Mouse (Mus musculus): Measurements from ENCODE around the gene Chka. TPM values are rescaled to one million over a fixed set of nuclear protein-coding genes. Genes with fewer than 3 reads are reported as not detected.

Chka gene
- total and polyA plus RNA-seq, 3 experiments = 7.6 to 13.0 (median 10.1) TPM

GRCm38 (mm10) chr19:3848207-3848808 lies 3.3 kb upstream of the Chka start:
- in situ Hi-C loops (cut with MboI; ENCODE audit: low pct_ligation_motif_present, low pct_unique_long_range_greater_than_20kb, low sequenced_read_pairs) = no loop called here
- H3K9ac ChIP-seq (ENCODE audit: insufficient read depth, low read depth) = no peak overlapping the region
- no peaks in the 10 kb centered on the region for H3K27me3 ChIP-seq (replicated peaks)
- no peaks in the 10 kb centered on the region; the same call in 1 of the 2 replicates for H3K79me2 ChIP-seq (replicated peaks; ENCODE audit: control insufficient read depth, extremely low read depth, insufficient read depth, poor library complexity, severe bottlenecking)
- dilution Hi-C loops (cut with MboI; ENCODE audit: extremely low pct_ligation_motif_present, extremely low pct_unique_long_range_greater_than_20kb, low sequenced_read_pairs) = no loop called here
- H3K4me2 ChIP-seq (ENCODE audit: insufficient read depth, low read depth, poor library complexity, severe bottlenecking) = no peak overlapping the region
- H3K9me3 ChIP-seq (replicated peaks; ENCODE audit: low read length) = no peaks in the 10 kb centered on the region
- no peak for DNase-seq (ENCODE audit: extremely low read depth)
- no peaks in the 10 kb centered on the region for H3K36me3 ChIP-seq (replicated peaks in 1 of 2; ENCODE audit: control insufficient read depth in 1 of 2, insufficient read depth in 1 of 2, low read length in 1 of 2)
- H3K27ac ChIP-seq (ENCODE audit: insufficient read depth, low read depth) = no peak overlapping the region
- peaks cover 8 to 23% of the 10 kb centered on the region in 2 experiments for H3K4me1 ChIP-seq (ENCODE audit: control insufficient read depth in 1 of 2, insufficient read depth in 2 of 2)
- TF ChIP-seq TCF12 (IDR thresholded peaks at IDR 0.05; ENCODE audit: low read depth, low read length) = no peak
- TF ChIP-seq ZC3H11A (IDR thresholded peaks at IDR 0.05; ENCODE audit: low read depth, low read length) = no peak
- TF ChIP-seq RAD21 (IDR thresholded peaks at IDR 0.05; ENCODE audit: low read depth, low read length) = no peak
- no peak for TF ChIP-seq GABPA (IDR thresholded peaks at IDR 0.05; ENCODE audit: insufficient replicate concordance, low read depth, low read length)
- TF ChIP-seq ZNF384 (IDR thresholded peaks at IDR 0.05; ENCODE audit: low read depth, low read length) = no peak
- TF ChIP-seq CTCF (conservative IDR thresholded peaks at IDR 0.05 in 1 of 2, IDR thresholded peaks at IDR 0.05 in 1 of 2; ENCODE audit: low read depth in 2 of 2, low read length in 2 of 2) = no peak
- TF ChIP-seq E2F4 (IDR thresholded peaks at IDR 0.05; ENCODE audit: insufficient replicate concordance, low read depth, low read length) = no peak
- TF ChIP-seq TBP (conservative IDR thresholded peaks at IDR 0.05; ENCODE audit: low read depth, low read length) = no peak
- TF ChIP-seq USF2 (conservative IDR thresholded peaks at IDR 0.05; ENCODE audit: low read depth, low read length) = no peak
- no peak for TF ChIP-seq MXI1 (IDR thresholded peaks at IDR 0.05; ENCODE audit: low read depth, low read length)
- no peak for TF ChIP-seq HCFC1 (IDR thresholded peaks at IDR 0.05; ENCODE audit: low read depth, low read length)
- no peak for TF ChIP-seq RCOR1 (conservative IDR thresholded peaks at IDR 0.05; ENCODE audit: low read depth, low read length)
- TF ChIP-seq JUN (IDR thresholded peaks at IDR 0.05; ENCODE audit: insufficient read depth, low read depth, low read length) = no peak
- no peak for TF ChIP-seq IRF4 (IDR thresholded peaks at IDR 0.05; ENCODE audit: low read depth, low read length)
- TF ChIP-seq JUND (conservative IDR thresholded peaks at IDR 0.05; ENCODE audit: low read depth, low read length) = no peak
- TF ChIP-seq POLR2A (IDR thresholded peaks at IDR 0.05; ENCODE audit: low read depth, low read length) = no peak
- TF ChIP-seq ZKSCAN1 (IDR thresholded peaks at IDR 0.05; ENCODE audit: borderline replicate concordance, low read depth, low read length) = no peak
- TF ChIP-seq EP300 (IDR thresholded peaks at IDR 0.05; ENCODE audit: low read length) = no peak
- no peak overlapping the region for H3K4me3 ChIP-seq (replicated peaks in 1 of 3; ENCODE audit: low read depth in 2 of 3, low read length in 2 of 3, poor library complexity in 1 of 3)

GRCm38 (mm10) chr19:3849251-3849650 lies 2.3 kb upstream of the Chka start:
- H3K4me3 ChIP-seq (replicated peaks in 1 of 3; ENCODE audit: low read depth in 2 of 3, low read length in 2 of 3, poor library complexity in 1 of 3) = no peak overlapping the region
- H3K27me3 ChIP-seq (replicated peaks) = no peaks in the 10 kb centered on the region
- H3K4me1 ChIP-seq (ENCODE audit: control insufficient read depth in 1 of 2, insufficient read depth in 2 of 2) = peaks cover 9 to 31% of the 10 kb centered on the region in 2 experiments
- H3K9me3 ChIP-seq (replicated peaks; ENCODE audit: low read length) = no peaks in the 10 kb centered on the region
- in situ Hi-C loops (cut with MboI; ENCODE audit: low pct_ligation_motif_present, low pct_unique_long_range_greater_than_20kb, low sequenced_read_pairs) (no loop called here), dilution Hi-C loops (cut with MboI; ENCODE audit: extremely low pct_ligation_motif_present, extremely low pct_unique_long_range_greater_than_20kb, low sequenced_read_pairs) (no loop called here)
- no peak overlapping the region for H3K27ac ChIP-seq (ENCODE audit: insufficient read depth, low read depth)
- no peak for DNase-seq (ENCODE audit: extremely low read depth)
- TF ChIP-seq NRF1 (IDR thresholded peaks at IDR 0.05; ENCODE audit: low read depth, low read length) (no peak), UBTF (IDR thresholded peaks at IDR 0.05; ENCODE audit: low read depth, low read length) (no peak), BHLHE40 (IDR thresholded peaks at IDR 0.05; ENCODE audit: low read depth, low read length) (no peak)
- no peak overlapping the region for H3K9ac ChIP-seq (ENCODE audit: insufficient read depth, low read depth)
- no peak overlapping the region for H3K4me2 ChIP-seq (ENCODE audit: insufficient read depth, low read depth, poor library complexity, severe bottlenecking)
- no peaks in the 10 kb centered on the region for H3K36me3 ChIP-seq (replicated peaks in 1 of 2; ENCODE audit: control insufficient read depth in 1 of 2, insufficient read depth in 1 of 2, low read length in 1 of 2)
- peaks cover 4% of the 10 kb centered on the region for H3K79me2 ChIP-seq (replicated peaks; ENCODE audit: control insufficient read depth, extremely low read depth, insufficient read depth, poor library complexity, severe bottlenecking)
